Mouse (Mus musculus) ovary, adult 18-20 months (tissue): ENCODE data around the gene Bclaf1.
A peak's percentile ranks its signal among the peaks of the same experiment; 100 is the strongest.

ENCODE experiments used
- DNase-seq: peaks from one replicate; pipeline ENCODE4 v3.0.0; 2022; ENCODE audit warnings: low spot score, mixed read lengths

Gene Bclaf1

DNA sequence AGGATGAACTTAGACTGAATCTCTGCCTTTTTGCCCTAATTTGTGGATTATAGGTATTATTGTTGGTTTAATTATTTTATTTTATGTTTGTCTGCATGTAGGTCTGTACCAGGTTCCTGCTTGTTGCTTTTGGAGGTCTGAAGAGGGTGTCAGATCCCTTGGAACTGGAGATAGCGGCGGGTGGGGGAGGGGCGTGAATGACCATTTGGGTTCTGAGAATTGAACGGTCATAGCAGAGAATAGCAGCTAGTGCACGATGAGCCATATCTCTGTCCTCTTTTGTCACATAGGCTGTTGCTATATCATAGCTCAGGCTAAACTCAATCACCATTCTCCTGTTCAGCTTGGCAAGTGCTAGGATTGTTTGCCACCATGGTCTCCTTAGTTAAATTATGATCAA is 5.2 kb downstream of the Bclaf1 start:
- DNase-seq = no peak

DNA sequence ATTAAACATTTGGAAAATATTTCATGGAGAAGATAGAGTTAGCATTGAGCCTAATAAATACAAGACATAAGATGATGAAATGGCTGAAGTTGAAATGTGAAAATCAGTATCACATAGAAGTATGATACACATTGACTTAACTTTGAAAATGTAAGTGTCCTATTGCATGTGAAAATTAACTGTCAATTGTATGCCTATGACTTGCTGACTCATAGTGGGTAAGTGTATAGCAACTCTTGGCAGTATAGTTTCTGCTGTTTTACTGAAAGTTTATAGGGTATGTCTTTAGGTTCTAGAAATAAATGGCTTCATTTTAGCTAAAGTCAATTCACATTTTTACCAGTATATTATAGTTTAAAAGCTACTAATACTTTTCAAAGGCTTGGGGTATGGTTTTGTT is 14.0 kb downstream of the Bclaf1 start:
- no peak for DNase-seq

DNA sequence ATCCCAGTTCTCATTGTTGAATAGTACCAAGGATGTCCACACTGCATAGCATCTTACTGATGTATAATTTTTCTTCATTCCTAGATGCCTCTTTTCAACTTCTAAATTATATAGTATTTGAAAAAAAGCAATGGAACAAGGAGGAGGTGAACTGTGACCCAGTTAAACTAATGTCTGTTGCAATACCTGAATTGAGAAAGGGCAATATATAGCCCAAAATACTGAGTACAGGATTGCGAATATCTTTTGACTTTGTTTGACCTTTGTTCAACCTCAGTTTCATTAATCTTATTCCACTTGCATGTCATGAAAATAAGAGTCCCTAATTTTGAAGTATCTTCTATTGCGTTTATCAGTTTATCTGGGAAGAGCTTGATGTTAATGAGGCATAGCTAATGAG is 19.0 kb downstream of the Bclaf1 start:
- DNase-seq = no peak

DNA sequence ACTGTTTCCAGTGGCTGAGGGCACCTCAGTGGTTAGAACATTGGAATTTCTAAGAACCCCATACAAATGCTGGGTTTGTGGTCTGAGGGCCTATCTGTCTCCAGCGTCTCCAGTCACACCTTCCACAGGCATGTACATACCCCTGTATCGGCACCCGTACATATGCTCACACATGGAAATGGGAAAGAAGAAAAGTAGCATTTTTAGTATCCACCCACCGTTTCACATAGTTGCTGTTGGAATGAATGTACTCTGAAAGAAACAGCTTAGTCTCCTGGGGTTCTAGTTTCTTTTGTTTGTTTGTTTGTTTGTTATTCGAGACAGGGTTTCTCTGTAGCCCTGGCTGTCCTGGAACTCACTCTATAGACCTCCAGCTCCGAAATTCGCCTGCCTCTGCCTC is 25.6 kb downstream of the Bclaf1 start:
- no peak for DNase-seq

DNA sequence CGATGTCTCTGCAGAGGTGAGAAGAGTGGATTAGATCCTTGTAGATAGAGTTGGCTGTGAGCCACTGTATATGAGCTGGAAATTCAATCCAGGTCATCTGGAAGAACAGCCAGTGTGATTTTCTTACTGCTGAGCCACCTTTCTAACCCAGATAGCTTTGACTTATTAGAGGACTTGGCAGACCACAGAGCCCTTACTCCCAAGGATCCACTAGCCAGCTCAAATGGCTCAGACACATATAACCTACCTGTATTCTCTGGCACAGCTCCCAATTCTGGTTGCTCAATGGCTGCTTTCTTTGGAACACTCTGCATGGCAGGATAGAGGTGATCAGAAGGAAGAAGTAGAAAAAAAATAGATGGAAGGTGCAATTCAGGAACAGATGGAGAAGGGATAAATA is 33.5 kb downstream of the Bclaf1 start:
- DNase-seq = no peak

DNA sequence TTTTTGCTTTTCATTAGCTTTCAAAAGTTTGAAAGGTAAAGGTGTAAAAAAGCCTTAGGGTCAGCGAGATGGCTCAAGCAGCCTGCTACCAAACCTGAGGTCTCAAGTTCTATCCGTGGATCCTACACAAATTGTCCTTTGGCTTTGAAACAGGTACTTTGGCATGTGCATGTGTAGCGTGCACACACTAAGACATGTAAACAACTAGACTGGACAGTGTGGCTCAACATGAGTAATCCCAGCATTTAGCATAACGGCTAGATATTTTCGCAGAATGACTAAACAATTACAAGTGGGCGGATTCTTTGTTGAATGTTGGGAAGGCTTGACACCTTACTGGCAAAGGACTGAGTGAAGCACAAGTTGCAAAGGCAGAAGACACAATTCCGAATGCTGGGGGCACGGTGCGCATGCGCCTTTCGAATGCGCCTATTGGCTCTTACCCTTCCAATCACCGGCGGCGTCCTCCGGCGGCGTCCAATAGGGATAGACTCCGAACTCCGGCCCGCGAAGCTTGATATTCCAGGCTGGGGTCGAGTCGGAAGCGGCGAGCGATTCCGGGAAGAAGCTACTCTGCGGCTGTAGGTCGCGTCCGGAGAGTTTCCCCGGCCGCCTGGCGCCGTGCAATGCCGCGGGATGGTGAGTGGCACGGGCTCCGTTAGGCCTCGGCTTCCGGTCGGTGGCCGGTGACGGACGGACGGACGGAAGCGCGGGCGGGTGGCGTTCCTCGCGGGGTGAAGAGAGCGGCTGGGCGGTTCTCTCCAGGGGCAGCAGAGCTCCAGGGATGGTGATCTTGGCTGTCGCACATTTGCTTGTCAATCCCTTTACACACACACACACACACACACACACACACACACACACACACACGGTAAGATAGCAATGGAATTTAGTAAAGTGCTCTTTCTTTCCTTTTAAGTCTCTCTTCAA is 35.3 kb downstream of the Bclaf1 start, which contains the start of gene Mtfr2:
Gene Mtfr2, plus strand, starts transcription at position 486 of the 930 bp plus-strand sequence.
- peak; percentile 86 for DNase-seq

DNA sequence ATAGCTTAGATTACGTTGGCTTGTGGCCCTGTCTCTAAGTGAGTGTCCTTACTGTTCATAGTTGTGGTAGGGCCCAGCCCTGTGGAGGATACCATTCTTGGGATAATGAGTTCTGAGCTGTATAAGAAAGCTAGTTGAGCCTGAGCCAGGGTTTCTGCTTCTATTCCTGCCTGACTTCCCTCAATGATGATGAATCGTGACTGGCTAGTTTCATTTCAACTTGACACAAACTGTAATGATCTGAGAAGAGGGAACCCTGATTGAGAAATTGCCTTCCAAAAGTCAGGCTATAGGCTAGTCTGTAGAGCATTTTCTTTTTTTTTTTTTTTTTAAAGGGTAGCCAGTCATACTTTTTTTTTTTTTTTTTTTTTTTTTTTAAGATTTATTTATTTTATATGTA is 36.6 kb downstream of the Bclaf1 start:
- no peak for DNase-seq

DNA sequence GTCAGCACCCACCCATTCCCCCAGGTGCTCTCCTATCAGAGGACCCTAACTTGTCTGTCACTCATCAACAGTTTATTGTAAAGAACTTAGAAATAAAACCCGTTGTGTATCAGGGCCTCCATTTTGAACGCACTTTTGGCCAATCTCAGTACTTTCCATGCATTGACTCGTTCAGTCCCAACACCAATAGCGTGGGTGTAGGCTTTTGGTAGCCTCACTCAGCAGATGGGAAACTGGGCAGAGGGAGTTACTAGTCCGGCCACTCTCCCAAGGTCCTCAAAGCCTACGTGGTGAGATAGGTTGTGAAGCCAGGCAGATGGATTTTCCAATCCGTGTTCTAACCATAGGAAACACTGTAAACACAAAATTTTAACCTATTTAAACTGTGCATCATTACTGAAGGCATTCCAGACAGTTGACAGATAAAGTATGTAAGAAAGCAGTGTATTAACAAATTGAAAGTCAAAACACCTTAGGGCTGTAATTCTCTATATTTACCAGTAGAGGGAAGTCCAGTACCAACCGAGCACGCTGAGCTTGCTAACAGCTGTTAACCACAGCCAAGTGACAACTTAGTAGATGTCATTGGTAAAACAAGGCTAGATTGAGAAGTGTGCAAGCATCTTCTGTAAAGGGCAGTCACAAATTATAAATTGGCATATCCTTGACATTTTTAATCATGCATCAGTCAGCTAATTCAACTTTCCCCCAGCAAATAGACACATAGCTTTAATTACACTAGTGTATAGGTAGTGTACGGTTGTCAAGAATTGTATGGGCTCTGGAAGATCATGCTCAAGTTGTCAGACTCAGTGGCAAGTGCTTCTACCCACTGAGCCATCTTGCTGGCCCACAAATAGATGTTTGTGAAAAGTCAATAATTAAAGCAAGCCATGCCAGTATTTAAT is 49.5 kb downstream of the Bclaf1 start:
- no peak for DNase-seq

DNA sequence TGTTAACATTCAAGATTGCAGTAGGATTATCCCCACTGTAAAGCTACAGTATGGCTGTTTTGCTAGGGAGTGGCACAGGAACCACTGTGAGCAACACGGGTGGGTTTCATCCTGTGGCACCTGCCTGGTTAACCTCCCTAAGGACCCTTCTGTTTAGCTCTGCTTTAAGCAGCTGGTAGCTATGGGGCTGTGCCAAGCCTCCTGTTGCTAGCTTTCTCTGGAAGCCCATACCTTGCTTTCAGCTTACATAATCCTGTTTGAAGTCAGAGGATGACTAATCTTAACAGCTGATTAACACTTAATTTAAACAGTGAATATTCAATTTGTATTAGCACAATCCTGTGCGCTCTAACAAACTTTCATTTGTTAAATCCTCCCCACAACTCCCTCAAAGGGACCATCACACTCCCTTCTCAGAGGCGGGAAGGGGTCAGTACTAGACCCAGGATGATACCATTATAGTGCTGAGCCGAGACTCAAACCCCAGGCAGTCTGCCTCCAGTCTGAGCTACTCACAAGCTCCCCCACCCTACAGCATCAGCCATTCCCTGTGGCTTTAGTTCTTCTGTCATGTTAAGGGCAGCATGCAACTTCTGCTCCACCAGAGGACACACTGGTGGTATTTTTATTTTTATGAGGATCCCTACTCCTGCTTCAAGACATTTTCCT is 50.3 kb downstream of the Bclaf1 start:
- DNase-seq = no peak

DNA sequence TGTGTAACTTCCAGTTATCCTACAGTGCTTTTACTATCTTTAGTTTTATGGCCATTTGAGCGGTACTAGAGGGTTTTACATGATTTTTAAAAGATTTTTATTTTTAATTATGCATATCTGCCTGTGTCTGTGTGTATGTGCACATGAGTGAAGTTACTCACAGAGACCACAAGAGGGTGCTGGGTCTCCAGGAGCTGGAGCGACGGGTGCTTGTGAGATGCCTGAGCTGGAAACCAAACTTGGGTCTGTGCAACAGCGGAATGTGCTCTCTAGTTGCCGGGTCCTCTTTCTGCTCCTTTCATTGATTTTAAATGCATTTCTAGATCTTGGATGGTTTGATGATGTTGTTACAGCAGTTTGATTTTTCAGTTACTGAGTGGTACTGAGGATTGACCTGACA is 59.8 kb downstream of the Bclaf1 start:
- no peak for DNase-seq

DNA sequence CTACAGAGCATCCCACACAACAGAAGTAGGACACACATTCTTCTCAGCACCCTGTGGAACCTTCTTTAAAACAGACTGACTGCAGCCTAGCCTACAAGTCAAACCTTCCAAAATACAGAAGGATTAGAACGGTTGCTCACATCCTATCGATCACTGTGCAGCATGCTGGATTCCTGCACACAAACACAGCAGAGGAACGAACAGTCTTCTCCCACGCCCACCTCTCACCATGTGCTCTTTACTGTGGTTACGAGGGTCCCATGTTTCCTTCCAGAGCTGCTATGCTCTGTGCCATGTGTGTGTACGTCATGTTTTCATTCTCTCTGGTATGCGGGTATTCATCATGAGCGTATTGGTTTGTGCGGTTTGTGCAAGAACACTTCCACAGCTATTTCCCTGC is 65.4 kb downstream of the Bclaf1 start:
- DNase-seq = no peak

DNA sequence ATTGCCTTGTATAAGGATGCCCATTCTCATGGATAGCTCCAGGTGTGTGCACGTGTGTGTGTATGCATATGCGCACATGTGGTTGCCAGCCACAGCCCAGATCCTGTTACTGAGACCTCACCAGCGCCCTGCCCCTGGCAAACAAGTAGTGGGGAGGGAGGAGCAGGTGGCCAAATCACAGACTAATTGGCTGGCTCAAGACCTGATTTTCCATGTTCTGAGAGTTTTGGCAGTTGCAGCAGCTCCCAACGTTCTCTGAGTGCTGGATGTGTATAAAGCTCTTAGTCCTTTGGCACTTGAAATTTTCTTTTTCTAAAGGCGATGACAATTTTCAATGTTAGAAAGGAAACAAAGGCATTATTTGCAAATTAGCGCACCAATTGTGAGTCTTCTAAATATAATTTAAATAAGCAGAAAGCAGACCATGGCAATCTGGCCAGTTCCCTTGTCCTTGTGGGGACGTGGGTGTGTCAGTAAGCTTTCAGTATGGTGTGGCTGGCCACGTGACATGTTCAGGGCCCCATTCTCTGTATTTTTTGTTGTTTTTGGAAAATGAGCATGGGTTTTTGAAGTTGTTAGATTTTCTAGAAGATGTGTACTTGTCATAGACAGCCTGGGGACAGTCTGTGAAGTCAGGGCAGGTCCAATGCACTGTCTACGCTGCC is 66.9 kb downstream of the Bclaf1 start:
- DNase-seq = no peak

DNA sequence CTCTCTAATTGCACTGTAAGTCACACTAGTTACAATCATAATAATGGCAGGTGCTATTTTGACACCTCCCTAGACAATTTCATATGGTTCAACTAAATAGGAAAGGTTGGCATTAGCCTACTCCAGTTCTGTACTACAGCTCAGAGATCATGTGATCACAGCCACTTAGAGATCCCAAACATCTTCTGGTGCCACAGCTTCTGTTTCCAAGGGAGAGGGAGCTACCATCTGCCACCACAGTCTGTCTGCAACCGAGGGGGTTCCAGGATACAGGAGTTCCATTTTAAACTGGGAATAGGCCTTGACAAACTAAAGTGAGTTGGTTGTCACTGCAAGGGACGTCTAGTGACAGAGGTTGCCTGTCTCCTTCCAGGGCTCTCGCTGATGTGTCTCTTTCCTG is 68.5 kb downstream of the Bclaf1 start:
- DNase-seq = no peak

DNA sequence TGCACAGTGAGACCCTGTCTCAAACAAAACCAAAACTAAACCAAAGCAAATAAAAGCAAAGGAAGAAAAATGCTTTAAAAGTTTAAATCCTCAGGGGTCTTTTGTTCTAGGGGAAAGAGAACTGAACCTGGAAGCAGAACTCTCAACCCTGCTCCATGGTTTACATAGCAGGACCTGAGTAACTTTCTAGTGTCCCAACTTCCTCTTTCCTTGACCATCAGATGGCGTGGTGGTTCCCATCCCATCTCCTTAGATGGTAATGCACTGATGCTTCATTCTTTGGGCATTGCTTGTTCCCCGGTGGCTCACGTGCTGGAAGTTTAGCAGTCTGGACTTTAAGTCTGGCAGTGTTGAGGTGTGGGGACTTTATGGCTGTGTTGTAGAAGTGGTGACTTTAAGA is 69.1 kb downstream of the Bclaf1 start:
- DNase-seq = no peak

DNA sequence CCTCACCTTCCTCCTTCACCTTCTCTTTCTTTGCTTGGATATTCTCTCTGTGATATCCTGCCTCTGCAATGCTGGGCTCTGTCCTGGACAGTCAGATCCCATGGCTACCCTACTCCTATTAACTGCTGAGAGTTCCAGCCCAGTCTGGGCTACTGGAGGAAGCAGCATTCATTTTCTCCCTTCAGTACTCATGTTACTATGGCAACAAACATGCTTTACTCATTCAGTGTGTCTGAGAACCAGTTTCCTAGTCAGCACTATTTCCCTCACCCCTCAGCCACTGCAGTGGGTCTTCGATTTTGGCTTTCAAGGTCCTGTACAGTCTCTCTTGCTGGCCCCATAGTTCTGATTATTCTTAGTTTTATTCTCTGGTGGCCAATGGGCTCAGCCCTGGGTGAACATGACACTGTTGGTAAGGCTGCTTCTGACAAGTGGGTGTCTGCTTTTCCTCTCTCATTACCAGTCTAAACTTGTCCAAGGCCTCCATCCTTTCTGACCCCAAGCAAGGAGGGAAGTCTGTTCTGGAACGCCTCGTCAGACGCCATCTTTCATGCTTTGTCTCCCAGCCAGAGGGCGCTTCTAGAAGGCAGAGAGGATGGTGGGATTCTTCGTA is 70.6 kb downstream of the Bclaf1 start:
- no peak for DNase-seq

DNA sequence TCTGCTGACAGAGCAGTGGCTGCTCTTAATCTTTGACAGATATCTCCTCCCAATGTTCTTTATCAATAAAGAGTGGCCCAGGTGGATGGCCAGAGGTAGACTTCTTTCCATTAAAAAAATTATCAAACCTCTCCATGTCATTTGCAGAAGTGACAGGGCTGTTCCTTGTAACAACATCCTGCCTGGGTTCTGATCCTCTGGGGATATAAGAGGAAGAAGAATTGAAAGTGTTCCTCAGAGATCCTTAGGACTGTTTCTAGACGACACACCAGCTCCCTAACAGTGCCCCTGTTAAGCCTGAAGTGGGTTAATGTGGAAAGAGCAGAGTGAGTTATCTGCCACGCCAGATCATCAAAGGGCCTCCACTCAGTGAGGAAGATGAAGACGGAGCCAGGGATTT is 78.3 kb downstream of the Bclaf1 start:
- DNase-seq = no peak
